Mouse (Mus musculus) small intestine, adult 2 months (tissue): ENCODE results near the gene Fcor.

ENCODE experiments used
- CTCF ChIP-seq: fragments of 200-500 bp; IDR thresholded peaks from 2 replicates; pipeline ENCODE4 v1.5.1; 2012; ENCODE audit warnings: low read depth, mild to moderate bottlenecking, control low read depth, inconsistent platforms, low read length, moderate library complexity, mixed read lengths; ENCODE audit not compliant: insufficient replicate concordance, insufficient read length; ENCODE audit errors: extremely low read depth
- POLR2A ChIP-seq: fragments of 200-500 bp; IDR thresholded peaks from 2 replicates; pipeline ENCODE4 v1.6.1; 2012; ENCODE audit warnings: low read depth, mild to moderate bottlenecking, control low read depth, inconsistent platforms, low read length, moderate library complexity

- TF ChIP-seq CTCF, result no peak
- no peak for TF ChIP-seq POLR2A
These were observed 16.6 kb downstream of the Fcor start, which contains the start of gene Retn for GRCm38 (mm10) chr8:3655526-3655925.
